Mouse (Mus musculus): ENCODE measurements around the gene Fzd5. TPM values are rescaled to one million over a fixed set of nuclear protein-coding genes. Genes with fewer than 3 reads are reported as not detected.

Gene Fzd5
- polyA plus RNA-seq, 1 experiment from 2014 or later = 1.1 TPM

- Histone ChIP-seq H3K4me2 (replicated peaks) (no peak overlapping the region), H3K4me1 (peaks cover 18% of the 10 kb centered on the region), H3K27me3 (no peaks in the 10 kb centered on the region; the same call in 1 of the 2 replicates), H3K9me3 (no peaks in the 10 kb centered on the region), H3K4me3 (no peak overlapping the region), H3K36me3 (no peaks in the 10 kb centered on the region), H3K9ac (no peak overlapping the region), H3K27ac (no peak overlapping the region)
- 88% methylated on average over 8 of the region's 8 CpGs for WGBS
- ATAC-seq (ENCODE audit: low FRiP score, low read depth) = no peak
Observed at GRCm38 (mm10) chr1:64753109-64753508, 15.6 kb upstream of the Fzd5 start.

DNA sequence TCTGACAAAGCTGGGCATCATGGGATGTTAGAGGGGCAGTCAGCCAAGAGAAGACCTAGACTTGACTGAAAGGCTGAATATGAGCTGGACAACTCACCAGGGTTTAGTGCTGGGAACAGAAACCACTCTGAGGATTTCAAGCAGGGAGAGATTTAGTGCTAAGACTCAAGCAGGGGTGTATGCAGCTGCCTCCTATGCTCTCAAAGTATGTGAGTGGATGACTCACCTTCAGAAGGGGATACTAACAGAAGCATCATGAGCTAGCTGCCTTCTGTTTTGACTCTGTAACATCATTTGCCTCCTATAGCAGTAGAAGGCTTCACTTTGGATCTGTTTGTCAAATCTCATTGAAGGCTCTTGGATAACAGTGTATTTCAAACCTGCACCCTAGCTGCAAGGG, 7.1 kb upstream of the Fzd5 start:
- Histone ChIP-seq H3K36me3 (no peaks in the 10 kb centered on the region), H3K4me3 (no peak overlapping the region), H3K9me3 (no peaks in the 10 kb centered on the region; the same call in 1 of the 2 replicates), H3K27ac (no peak overlapping the region), H3K27me3 (peaks cover 3% of the 10 kb centered on the region), H3K4me2 (replicated peaks) (no peak overlapping the region), H3K4me1 (peaks cover 13% of the 10 kb centered on the region), H3K9ac (no peak overlapping the region)
- no peak for ATAC-seq (ENCODE audit: low FRiP score, low read depth)

GRCm38 (mm10) chr1:64742741-64743408, 5.3 kb upstream of the Fzd5 start:
- peaks cover 15% of the 10 kb centered on the region for H3K4me1 ChIP-seq
- no peaks in the 10 kb centered on the region for H3K36me3 ChIP-seq
- no peak overlapping the region for H3K4me3 ChIP-seq
- WGBS = 69% methylated on average over 18 of the region's 18 CpGs
- ATAC-seq (ENCODE audit: low FRiP score, low read depth) = no peak
- peaks cover 17% of the 10 kb centered on the region for H3K27me3 ChIP-seq
- H3K4me2 ChIP-seq (replicated peaks) = no peak overlapping the region
- no peak overlapping the region for H3K9ac ChIP-seq
- no peak overlapping the region for H3K27ac ChIP-seq
- H3K9me3 ChIP-seq = no peaks in the 10 kb centered on the region; the same call in 1 of the 2 replicates

DNA sequence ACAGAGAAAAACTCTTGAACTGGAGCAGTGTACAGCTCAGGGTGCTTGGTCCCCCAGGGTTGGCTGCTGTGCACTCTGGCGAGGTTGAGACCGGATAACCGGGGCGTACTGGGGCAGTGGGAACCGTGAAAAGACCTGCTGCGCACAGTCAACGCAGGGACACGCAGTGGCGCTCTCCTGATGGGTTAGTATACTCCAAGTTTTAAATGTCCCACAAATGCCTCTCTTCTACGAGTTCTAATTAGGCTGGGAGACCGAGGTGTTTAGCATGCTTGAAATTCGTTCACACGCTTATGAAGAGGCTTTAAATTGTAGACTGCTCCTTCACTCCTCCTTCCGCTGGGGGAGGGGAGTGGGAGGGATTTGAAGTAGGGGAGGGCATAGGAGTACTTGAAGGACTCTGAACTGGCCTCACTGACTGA, 1.1 kb upstream of the Fzd5 start:
- peaks cover 50% of the 10 kb centered on the region for H3K27me3 ChIP-seq
- no peak for ATAC-seq (ENCODE audit: low FRiP score, low read depth)
- peak overlapping the region; percentile 69 for H3K4me3 ChIP-seq
- under 1% methylated on average over 14 of the region's 14 CpGs for WGBS
- H3K36me3 ChIP-seq = no peaks in the 10 kb centered on the region
- H3K9me3 ChIP-seq = no peaks in the 10 kb centered on the region
- H3K9ac ChIP-seq = 0 out of 2 replicates have a peak overlapping the region, but pooled peaks have one; percentile 19
- H3K4me2 ChIP-seq (replicated peaks) = peak overlapping the region; percentile 96
- H3K4me1 ChIP-seq = peaks cover 41% of the 10 kb centered on the region
- H3K27ac ChIP-seq = no peak overlapping the region

- no peak overlapping the region for H3K27ac ChIP-seq
- under 1% methylated on average over 11 of the region's 11 CpGs for WGBS
- peaks cover 44% of the 10 kb centered on the region for H3K4me1 ChIP-seq
- peak overlapping the region; percentile 96 for H3K4me2 ChIP-seq (replicated peaks)
- H3K27me3 ChIP-seq = peaks cover 55% of the 10 kb centered on the region
- no peak for ATAC-seq (ENCODE audit: low FRiP score, low read depth)
- H3K4me3 ChIP-seq = peak overlapping the region; percentile 69
- H3K9ac ChIP-seq = no peak overlapping the region
- no peaks in the 10 kb centered on the region for H3K9me3 ChIP-seq
- no peaks in the 10 kb centered on the region for H3K36me3 ChIP-seq
Observed at GRCm38 (mm10) chr1:64738180-64738555, 617 bp upstream of the Fzd5 start.

DNA sequence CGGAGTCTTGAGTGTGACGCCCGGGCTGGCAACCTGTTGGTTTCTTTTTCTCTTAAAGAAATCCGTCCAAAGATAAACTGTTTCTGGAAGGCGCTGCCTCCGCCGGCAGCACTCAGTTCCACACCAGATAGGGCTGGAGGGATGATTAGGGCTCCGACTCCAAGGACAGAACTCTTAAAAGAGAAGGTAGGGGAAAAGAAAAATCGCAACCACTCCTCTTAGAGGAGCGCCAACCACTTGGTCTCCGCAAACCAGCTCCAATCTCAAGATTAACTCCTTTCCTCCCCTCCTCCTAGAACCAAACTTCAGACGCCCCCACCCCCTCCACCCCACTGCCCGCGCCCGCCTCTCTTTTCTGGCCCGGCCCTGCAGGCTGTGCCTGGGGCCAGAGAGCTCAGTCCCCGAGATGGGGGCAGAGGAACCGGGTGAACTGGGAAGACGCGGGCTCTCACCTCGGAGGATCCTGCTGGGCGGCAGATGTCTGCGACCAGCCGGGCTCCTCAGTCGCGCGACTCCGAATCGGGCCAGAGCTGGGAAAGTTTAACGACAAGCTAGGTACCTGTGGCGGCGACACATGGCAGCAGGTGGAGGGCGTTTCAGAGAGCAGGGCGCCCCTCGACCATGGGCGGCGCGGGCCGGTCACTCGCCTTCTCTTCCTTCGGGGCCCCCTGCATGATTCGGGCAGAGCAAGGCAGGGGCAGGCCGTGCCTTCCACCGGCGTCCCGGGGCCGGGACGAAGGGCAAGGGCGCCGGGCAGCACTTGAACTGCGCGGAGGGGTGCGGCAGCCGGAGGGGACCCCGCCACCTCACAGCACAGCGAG, 660 bp downstream of the Fzd5 start:
- H3K4me3 ChIP-seq = peak overlapping the region; percentile 69
- H3K9ac ChIP-seq = peak overlapping the region; percentile 78
- peaks cover 68% of the 10 kb centered on the region for H3K27me3 ChIP-seq
- no peaks in the 10 kb centered on the region for H3K9me3 ChIP-seq
- WGBS = under 1% methylated on average over 50 of the region's 56 CpGs
- H3K27ac ChIP-seq = no peak overlapping the region
- H3K4me1 ChIP-seq = peaks cover 43% of the 10 kb centered on the region
- no peak for ATAC-seq (ENCODE audit: low FRiP score, low read depth)
- H3K4me2 ChIP-seq (replicated peaks) = peak overlapping the region; percentile 96
- no peaks in the 10 kb centered on the region for H3K36me3 ChIP-seq

DNA sequence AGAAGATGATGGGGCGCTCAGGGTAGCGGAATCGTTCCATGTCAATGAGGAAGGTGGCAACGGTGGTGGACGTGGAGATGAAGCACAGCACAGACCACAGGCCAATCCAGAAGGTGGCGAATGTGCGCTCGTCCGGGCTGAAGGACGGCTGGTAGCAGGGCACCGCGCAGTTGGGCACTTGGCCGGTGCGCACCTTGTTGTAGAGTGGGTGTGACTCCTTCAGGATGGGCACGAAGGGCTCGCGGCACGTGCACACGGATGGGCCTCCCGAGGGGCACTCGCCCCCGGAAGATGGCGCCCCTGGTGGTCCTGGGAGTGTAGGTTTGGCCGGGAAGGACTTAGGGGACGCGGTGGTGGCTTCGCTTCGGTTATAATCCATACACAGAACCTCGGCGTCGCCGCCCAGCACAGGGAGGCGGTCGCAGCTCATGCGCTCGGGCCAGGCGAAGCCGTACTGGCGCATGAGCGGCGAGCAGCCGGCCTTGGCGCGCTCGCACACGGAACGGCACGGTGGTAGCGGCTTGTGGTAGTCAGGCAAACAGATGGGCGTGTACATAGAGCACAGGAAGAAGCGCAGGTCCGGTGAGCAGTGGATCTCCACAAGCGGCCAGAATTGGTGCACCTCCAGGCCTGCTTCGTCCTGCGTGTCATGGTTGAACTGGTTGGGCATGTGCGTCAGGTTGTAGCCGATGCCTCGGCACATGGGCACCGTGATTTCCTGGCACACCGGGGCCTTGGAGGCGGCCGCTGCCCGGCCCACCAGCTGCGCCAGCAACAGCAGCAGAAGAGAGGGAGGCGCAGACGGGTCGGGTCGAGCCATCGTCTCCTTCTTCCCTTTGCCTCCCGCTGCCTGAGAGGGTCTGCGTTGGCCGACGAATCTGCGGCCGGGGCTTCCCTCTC, 1.5 kb downstream of the Fzd5 start:
- peak overlapping the region; percentile 96 for H3K4me2 ChIP-seq (replicated peaks)
- no peak overlapping the region for H3K27ac ChIP-seq
- H3K27me3 ChIP-seq = peaks cover 77% of the 10 kb centered on the region
- no peaks in the 10 kb centered on the region for H3K36me3 ChIP-seq
- WGBS = 8% methylated on average over 74 of the region's 75 CpGs
- peak overlapping the region; percentile 69 for H3K4me3 ChIP-seq
- H3K4me1 ChIP-seq = peaks cover 43% of the 10 kb centered on the region
- H3K9ac ChIP-seq = peak overlapping the region; percentile 78
- H3K9me3 ChIP-seq = no peaks in the 10 kb centered on the region
- no peak for ATAC-seq (ENCODE audit: low FRiP score, low read depth)

DNA sequence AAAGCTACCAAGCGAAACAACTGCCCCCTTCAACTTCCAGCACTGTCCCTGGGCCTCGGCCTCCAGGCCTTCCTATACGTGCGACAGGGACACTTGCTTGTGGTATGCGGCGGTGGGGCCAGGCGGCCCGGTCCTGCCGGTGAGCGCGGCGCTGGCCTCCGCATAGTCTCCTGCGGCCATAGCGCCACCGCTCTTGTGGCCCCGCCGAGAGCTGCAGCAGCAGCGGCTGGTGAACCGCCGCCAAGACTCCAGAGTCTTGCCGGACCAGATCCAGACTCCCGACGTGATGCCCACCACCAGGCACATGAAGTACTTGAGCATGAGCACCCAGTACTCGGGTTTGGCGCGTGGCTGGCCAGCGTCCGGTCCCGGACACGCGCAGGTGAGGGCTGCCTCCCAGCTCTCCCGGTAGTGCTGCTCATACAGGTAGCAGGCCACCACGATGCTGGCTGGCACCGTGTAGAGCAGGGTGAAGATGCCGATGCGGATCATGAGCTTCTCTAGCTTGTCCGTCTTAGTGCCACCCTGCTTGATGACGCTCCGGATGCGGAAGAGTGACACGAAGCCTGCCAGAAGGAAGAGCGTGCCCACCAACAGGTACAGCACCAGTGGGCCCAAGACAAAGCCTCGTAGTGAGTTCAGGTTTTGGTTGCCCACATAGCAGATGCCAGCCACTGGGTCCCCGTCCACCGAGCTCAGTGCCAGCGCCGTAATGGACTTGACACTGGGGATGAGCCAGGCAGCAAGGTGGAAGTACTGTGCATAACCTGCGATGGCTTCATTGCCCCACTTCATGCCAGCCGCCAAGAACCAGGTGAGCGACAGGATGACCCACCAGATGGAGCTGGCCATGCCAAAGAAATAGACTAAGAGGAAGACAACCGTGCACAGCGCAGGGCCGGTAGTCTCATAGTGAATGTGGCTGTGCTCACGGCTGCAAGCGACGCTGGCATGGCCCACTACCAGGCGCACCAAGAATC, 2.5 kb downstream of the Fzd5 start:
- Histone ChIP-seq H3K9ac (peak overlapping the region; percentile 63), H3K4me3 (peak overlapping the region; percentile 69), H3K4me2 (replicated peaks) (peak overlapping the region; percentile 96), H3K4me1 (peaks cover 43% of the 10 kb centered on the region), H3K9me3 (no peaks in the 10 kb centered on the region), H3K27me3 (peaks cover 77% of the 10 kb centered on the region), H3K27ac (no peak overlapping the region), H3K36me3 (peaks cover 2% of the 10 kb centered on the region; the same call in 1 of the 2 replicates)
- 41% methylated on average over 58 of the region's 58 CpGs for WGBS
- no peak for ATAC-seq (ENCODE audit: low FRiP score, low read depth)

- 30% methylated on average over 11 of the region's 11 CpGs for WGBS
- Histone ChIP-seq H3K4me3 (peak overlapping the region; percentile 69; the same call in 1 of the 2 replicates), H3K9me3 (no peaks in the 10 kb centered on the region), H3K9ac (no peak overlapping the region), H3K27me3 (peaks cover 64% of the 10 kb centered on the region), H3K27ac (no peak overlapping the region), H3K4me2 (replicated peaks) (peak overlapping the region; percentile 96), H3K4me1 (peaks cover 43% of the 10 kb centered on the region), H3K36me3 (peaks cover 3% of the 10 kb centered on the region; the same call in 1 of the 2 replicates)
- ATAC-seq (ENCODE audit: low FRiP score, low read depth) = no peak
Observed at GRCm38 (mm10) chr1:64733453-64734245, 3.9 kb downstream of the Fzd5 start.

GRCm38 (mm10) chr1:64732637-64733200, 4.8 kb downstream of the Fzd5 start:
- Histone ChIP-seq H3K9me3 (no peaks in the 10 kb centered on the region), H3K27ac (no peak overlapping the region), H3K4me1 (peaks cover 35% of the 10 kb centered on the region), H3K4me2 (replicated peaks) (peak overlapping the region; percentile 96; the same call in 1 of the 2 replicates), H3K27me3 (peaks cover 59% of the 10 kb centered on the region), H3K9ac (no peak overlapping the region), H3K36me3 (peaks cover 6% of the 10 kb centered on the region; the same call in 1 of the 2 replicates), H3K4me3 (no peak overlapping the region)
- ATAC-seq (ENCODE audit: low FRiP score, low read depth) = no peak
- 60% methylated on average over 7 of the region's 7 CpGs for WGBS
